Mouse (Mus musculus): Measurements from ENCODE around the gene Tns4.

- TF ChIP-seq MAFK (IDR thresholded peaks at IDR 0.05; ENCODE audit: insufficient read depth, low read depth, low read length) (no peak), HCFC1 (IDR thresholded peaks at IDR 0.05; ENCODE audit: borderline replicate concordance, insufficient read depth, low read length) (no peak), ZC3H11A (IDR thresholded peaks at IDR 0.05; ENCODE audit: borderline replicate concordance, low read depth, low read length) (no peak)
These were observed 6.7 kb upstream of the Tns4 start for GRCm38 (mm10) chr11:99095759-99096158.

Measured in ES-E14 (cell line).